Mouse (Mus musculus): Measurements from ENCODE around the gene St7l.

- TF ChIP-seq CTCF (IDR thresholded peaks at IDR 0.05; ENCODE audit: extremely low read depth, insufficient read depth, insufficient read length, insufficient replicate concordance): no peak
- no peak for TF ChIP-seq POLR2A (IDR thresholded peaks at IDR 0.05; ENCODE audit: low read depth, low read length)
These were observed 22.8 kb upstream of the St7l start for GRCm38 (mm10) chr3:104841049-104841448.
